Mouse (Mus musculus): Measurements from ENCODE around the gene Vps37b. TPM values are rescaled to one million over a fixed set of nuclear protein-coding genes. Genes with fewer than 3 reads are reported as not detected.
A peak's percentile ranks its signal among the peaks of the same experiment; 100 is the strongest.

The Vps37b gene
- total RNA-seq, 2 experiments from 2014 or later = 38.4 to 41.6 TPM

GRCm38 (mm10) chr5:124004356-124005150, 27.5 kb downstream of the Vps37b start:
- DNase-seq (ENCODE audit: low spot score in 2 of 2) = peak; percentile 64 to 73

- DNase-seq (ENCODE audit: low spot score in 2 of 2) = no peak
These were observed 28.7 kb downstream of the Vps37b start for GRCm38 (mm10) chr5:124003375-124003774.

- peak; percentile 67 to 73 for DNase-seq (ENCODE audit: low spot score in 2 of 2)
These were observed 29.2 kb downstream of the Vps37b start for GRCm38 (mm10) chr5:124002876-124003275.

DNA sequence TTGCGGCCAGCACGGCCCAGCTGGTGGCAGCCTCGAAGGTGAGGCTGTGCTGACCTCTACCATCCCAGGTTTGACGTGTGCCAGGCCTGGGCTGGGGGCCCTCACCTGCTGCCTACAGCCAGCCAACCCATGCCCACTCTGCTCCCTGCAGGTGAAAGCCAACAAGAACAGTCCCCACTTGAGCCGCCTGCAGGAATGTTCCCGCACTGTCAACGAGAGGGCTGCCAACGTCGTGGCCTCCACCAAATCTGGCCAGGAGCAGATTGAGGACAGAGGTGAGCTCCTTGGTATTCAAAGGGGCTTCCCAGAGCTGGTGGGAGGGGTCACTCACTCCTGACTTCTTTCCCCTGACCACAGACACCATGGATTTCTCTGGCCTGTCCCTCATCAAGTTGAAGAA, 30.8 kb downstream of the Vps37b start:
- no peak for DNase-seq (ENCODE audit: low spot score in 2 of 2)

DNA sequence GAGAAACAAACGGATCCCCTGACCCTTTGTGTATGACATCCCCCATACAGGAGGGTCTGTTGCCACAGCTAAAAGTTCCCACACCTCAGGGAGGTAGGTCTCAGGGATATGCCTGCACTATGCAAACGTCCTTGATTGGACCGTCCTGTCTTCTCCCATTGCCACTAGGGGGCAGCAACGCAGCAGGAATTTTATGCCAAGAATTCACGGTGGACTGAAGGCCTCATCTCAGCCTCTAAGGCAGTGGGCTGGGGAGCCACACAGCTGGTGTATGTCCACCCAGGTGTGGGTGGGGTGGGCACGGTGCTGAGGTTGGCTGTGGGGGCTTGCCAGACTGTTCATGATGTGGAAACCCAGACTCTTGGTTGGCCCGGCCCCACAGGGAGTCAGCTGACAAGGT, 31.2 kb downstream of the Vps37b start:
- peak; percentile 96 to 97 for DNase-seq (ENCODE audit: low spot score in 2 of 2)

- no peak for DNase-seq (ENCODE audit: low spot score in 2 of 2)
These were observed 33.7 kb downstream of the Vps37b start for GRCm38 (mm10) chr5:123998370-123998769.

DNA sequence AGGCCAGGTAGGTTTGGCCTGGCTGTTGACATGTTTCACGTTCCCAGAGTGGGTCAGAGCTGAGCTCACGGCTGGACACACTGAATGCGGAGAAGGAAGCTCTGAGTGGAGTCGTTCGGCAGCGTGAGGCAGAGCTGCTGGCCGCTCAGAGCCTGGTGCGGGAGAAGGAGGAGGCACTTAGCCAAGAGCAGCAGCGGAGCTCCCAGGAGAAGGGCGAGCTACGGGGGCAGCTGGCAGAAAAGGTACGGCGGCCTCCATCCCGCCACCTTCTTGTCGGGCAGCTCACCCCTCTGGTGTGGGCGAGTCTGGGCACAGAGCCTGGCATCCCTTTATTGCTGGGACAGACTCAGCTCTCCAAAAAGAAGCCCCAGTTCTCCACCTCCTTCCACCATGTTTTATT, 34.3 kb downstream of the Vps37b start:
- no peak for DNase-seq (ENCODE audit: low spot score in 2 of 2)

GRCm38 (mm10) chr5:123997211-123997751, 34.8 kb downstream of the Vps37b start:
- no peak for DNase-seq (ENCODE audit: low spot score in 2 of 2)

- no peak for DNase-seq (ENCODE audit: low spot score in 2 of 2)
These were observed 35.4 kb downstream of the Vps37b start for GRCm38 (mm10) chr5:123996695-123997094.

GRCm38 (mm10) chr5:123996194-123996593, 35.9 kb downstream of the Vps37b start:
- no peak for DNase-seq (ENCODE audit: low spot score in 2 of 2)

GRCm38 (mm10) chr5:123995388-123995787, 36.7 kb downstream of the Vps37b start:
- no peak for DNase-seq (ENCODE audit: low spot score in 2 of 2)

GRCm38 (mm10) chr5:123994468-123994867, 37.6 kb downstream of the Vps37b start:
- no peak for DNase-seq (ENCODE audit: low spot score in 2 of 2)

DNA sequence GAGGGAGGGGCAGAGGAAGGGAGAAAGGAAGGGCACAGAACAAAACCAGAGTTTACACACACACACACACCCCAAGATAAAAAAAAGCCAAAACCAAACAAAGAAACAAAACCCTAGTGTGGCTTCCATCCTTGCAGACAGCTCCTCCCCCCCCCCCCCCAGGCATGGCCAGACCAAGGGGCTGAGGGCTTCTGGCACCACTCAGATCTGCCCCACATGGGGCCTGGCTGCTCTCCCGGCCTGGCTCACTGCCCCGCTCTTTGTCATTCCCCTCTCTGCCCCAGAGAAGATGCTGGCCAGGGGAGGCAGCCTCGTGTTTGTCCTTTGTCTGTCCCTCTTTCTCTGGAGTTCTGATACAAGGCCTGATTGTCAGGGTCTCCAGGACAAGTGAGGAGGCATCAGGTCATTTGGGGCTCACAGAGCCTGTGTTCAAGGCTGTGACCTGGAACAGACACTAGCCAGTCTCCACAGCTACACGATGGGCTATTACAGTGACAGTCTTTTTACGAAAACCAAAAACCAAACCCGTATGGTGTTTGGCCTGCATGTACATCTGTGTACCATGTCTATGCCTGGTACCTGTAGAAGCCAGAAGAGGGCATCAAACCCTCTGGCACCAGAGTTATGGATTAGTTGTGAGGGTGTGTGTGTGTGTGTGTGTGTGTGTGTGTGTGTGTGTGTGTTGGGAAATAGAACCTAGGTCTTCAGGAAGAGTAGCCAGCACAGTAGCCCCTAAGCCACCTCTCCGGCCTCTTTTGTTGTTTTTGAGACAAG, 38.6 kb downstream of the Vps37b start:
- DNase-seq (ENCODE audit: low spot score in 2 of 2) = peak; percentile 89 to 90

GRCm38 (mm10) chr5:123992794-123993193, 39.3 kb downstream of the Vps37b start:
- DNase-seq (ENCODE audit: low spot score in 2 of 2) = peak; percentile 91

- DNase-seq (ENCODE audit: low spot score in 2 of 2) = no peak
These were observed 39.9 kb downstream of the Vps37b start for GRCm38 (mm10) chr5:123992193-123992637.

DNA sequence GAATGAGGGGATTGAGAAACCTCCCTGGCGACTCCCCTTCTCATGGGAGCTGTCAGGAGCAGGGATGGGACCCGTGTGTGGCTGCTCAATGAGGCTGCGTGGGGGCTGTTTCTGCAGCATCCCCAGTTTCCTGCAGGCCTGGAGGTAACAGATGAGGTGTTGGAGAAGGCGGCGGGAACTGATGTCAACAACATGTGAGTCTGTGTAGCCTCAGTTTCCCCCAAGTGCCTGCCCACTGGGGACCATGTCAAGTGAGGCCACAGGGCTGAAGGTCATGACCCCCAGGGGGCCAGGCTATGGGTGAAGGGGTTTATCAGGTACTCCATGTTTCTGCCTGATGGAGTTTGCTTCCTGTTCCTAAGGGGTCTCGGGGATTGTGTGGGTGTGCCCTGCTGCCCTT, 40.7 kb downstream of the Vps37b start:
- no peak for DNase-seq (ENCODE audit: low spot score in 2 of 2)

DNA sequence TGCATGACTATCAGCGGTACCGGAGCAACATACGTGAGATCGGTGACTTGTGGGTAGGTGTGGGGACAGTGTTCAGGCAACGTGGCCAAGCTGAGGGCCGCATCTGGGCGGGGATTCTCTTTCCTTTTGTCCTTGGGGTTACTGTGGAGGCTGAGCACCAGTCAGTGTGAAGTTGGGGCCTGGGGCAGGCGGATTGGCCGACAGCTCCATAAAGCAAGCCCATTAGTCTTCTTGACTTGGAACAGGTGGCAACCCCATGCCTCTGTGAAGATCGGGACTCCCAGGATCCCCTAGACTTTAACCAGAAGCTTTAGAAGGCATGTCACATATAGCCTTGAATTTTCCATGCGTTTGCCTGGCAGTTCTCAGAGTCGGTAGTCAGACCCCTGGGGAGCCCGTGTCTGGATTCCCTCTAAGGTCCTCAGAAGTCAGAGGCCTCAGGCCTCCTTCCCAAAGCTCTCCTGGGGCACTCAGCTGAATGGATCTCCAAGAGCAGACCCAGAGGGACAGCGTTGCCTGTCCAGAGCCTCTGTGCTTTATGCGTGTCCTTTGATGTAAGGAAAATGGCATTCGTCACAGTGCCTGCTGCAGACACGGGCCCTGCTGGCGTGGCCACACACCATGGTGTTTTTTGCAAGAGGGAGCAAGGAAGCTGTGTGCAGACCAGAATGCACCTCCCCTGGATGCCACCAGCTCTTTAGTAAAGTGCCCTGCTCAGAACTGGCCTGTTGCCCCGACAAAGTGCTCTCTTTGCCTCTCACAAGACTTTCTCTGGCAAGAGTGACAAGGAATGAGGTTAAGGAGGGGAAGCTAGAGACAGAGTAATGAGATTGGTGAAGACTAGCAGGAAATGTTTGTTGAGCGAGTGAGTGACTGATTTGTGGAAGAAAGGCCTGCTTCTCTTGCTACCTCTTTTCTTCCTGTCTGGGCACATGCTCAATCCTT, 41.9 kb downstream of the Vps37b start:
- DNase-seq (ENCODE audit: low spot score in 2 of 2) = no peak

DNA sequence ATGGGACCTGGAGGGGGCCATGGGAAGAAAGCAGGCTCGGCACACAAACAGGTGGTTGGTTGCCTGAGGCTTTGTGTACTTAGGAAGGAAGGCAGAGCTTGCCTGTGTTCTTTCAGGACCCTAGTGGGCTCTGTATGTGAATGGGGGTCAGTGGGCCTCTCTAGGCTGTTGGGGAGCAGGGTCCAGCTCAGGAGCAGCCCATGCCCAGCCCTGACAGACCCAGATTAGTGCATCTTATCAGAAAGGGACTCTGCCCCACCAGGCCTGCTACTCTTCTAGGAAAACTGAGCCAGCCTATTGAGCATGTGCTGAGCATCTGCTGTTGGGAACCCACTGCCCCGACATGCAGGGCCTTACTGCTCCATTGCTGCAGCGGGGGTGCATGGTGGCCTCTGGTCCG, 44.6 kb downstream of the Vps37b start:
- DNase-seq (ENCODE audit: low spot score in 2 of 2) = no peak

DNA sequence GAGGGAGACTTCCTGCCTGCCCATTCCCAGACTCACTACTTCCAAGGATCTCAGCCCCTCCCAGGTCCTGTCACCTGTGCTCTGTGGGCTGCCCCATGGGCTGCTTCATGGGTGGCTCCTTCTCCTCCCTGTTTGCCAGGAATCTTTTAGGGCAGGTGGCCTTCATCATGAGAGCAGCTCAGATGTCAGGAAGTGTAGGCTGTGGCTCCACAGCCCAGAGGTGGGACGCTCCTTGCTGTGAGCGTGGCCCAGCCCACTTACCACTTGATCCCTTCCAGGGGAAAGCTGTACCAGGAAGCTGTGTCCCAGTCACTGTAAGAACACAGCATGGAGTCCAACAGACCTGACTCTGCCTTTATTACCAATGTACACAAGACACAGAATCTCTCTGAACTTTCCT, 45.1 kb downstream of the Vps37b start:
- DNase-seq (ENCODE audit: low spot score in 2 of 2) = no peak

DNA sequence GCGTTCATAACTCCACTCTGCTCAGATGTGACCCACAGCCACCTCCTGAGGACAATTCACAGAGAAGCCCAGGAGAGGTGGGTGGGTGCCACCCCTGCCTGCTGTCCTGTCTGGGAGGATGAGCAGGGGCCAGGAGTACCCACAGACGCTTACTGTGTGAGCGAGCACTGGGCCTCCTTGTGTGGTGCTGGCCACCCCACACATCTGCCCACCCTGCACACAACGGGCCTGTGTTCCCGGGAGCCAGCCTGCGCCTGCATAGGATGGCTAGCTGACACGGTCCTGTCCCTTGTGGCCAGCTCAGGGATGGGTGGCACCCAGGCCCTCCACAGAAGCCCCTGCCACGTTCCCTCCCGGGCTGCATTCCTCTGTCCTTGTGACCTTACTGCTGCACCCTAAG, 46.6 kb downstream of the Vps37b start:
- no peak for DNase-seq (ENCODE audit: low spot score in 2 of 2)

- no peak for DNase-seq (ENCODE audit: low spot score in 2 of 2)
These were observed 49.2 kb downstream of the Vps37b start for GRCm38 (mm10) chr5:123982838-123983237.
